ENCODE assay signal across 8 mouse cellular contexts in the genomic region with DNA sequence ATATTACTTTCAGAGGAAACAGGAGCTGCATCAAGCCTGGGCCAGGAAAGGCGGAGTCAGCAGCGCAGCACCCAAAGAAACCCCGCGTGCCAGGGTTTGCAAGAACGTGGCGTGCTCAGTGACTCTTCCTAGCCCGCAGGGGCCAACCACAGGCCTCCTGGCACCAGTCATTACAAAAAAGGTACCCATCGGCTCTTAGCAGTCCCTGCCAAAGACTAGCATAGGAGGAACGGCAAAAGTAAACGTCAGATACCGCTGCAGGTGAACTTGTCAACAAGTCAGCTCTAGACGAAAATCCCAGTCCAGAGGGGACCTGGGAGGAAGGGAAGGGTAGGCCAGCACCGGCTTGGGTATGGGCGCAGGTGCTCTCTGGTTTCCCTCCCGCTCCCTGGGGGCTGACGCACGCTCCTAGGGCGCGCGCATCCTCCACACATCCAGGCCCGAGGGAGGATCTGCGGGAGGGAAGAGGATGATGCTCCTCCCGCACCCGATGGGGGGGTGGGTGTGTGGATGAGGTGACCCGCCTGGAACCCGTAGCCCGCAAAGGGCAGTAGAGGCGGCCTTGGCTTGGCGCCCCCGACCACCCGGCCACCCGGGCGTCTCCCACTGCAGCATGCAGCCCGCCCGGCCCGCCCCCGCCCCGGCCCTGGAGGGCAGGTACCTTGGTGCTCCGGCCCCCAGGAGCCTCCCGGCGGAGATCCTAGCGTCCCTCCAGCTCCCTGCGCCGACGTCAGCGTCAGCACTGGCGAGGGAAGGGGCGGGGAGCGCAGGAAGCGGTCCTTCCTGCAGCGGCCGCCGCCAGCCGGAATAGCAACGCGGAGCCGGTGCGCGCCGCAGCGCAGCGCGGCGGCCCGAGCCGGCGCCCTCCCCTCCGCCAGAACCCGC. TPM values are rescaled to one million over a fixed set of nuclear protein-coding genes. Genes with fewer than 3 reads are reported as not detected.
DNase-seq lines count a peak whose midpoint lies in the region; ATAC-seq and TF ChIP-seq lines count a peak whose summit lies in the region.

No protein-coding gene starts in this region.

- peaks cover 10% of the 10 kb centered on the region for H3K4me1 ChIP-seq in E14TG2a.4 (replicated peaks; ENCODE audit: low read depth, low read length)
- 0 out of 2 replicates have a peak, but pooled peaks cover 2% of the 10 kb centered on the region for H3K4me1 ChIP-seq in forebrain, embryonic 11.5 days (replicated peaks; ENCODE audit: control insufficient read depth, insufficient read depth, low read length)
- no peaks in the 10 kb centered on the region for H3K4me1 ChIP-seq in heart, embryonic 16.5 days (ENCODE audit: control insufficient read depth, insufficient read depth, low read length)
- no peaks in the 10 kb centered on the region for H3K4me1 ChIP-seq in liver, embryonic 11.5 days (replicated peaks; ENCODE audit: control insufficient read depth, insufficient read depth, low read length)

- ATAC-seq in forebrain, embryonic 11.5 days (replicated peaks; ENCODE audit: low FRiP score), result peak; percentile 90
- ATAC-seq in heart, embryonic 16.5 days (replicated peaks; ENCODE audit: extremely low read depth, insufficient read depth, low FRiP score), result peak; percentile 88
- ATAC-seq in liver, embryonic 11.5 days (replicated peaks; ENCODE audit: low FRiP score), result peak; percentile 65

- peak overlapping the region; percentile 75 for H3K9ac ChIP-seq in forebrain, embryonic 11.5 days (ENCODE audit: low read length)
- peak overlapping the region; percentile 78 for H3K9ac ChIP-seq in heart, embryonic 16.5 days (ENCODE audit: low read length)
- H3K9ac ChIP-seq in liver, embryonic 11.5 days (ENCODE audit: low read depth, low read length), result peak overlapping the region; percentile 55

- peak overlapping the region; percentile 1 for H3ac ChIP-seq in myocyte (ENCODE audit: control insufficient read depth, insufficient read length)

- no peaks in the 10 kb centered on the region for H3K36me3 ChIP-seq in E14TG2a.4 (ENCODE audit: insufficient read depth, low read length)
- no peaks in the 10 kb centered on the region for H3K36me3 ChIP-seq in forebrain, embryonic 11.5 days (ENCODE audit: control insufficient read depth, insufficient read depth, low read length)
- H3K36me3 ChIP-seq in heart, embryonic 16.5 days (ENCODE audit: control insufficient read depth, insufficient read depth), result no peaks in the 10 kb centered on the region
- H3K36me3 ChIP-seq in liver, embryonic 11.5 days (ENCODE audit: control insufficient read depth, insufficient read depth, low read length), result no peaks in the 10 kb centered on the region
- no peaks in the 10 kb centered on the region for H3K36me3 ChIP-seq in myocyte (ENCODE audit: control insufficient read depth, insufficient read depth)

- H3K4me2 ChIP-seq in forebrain, embryonic 11.5 days (ENCODE audit: low read depth, low read length, severe bottlenecking), result peak overlapping the region; percentile 95
- H3K4me2 ChIP-seq in heart, embryonic 16.5 days (ENCODE audit: low read depth, low read length), result peak overlapping the region; percentile 97
- peak overlapping the region; percentile 89 for H3K4me2 ChIP-seq in liver, embryonic 11.5 days
- H3K4me2 ChIP-seq in myocyte (ENCODE audit: low read depth), result peak overlapping the region; percentile 96

- peak overlapping the region; percentile 84 for H3K4me3 ChIP-seq in E14TG2a.4 (replicated peaks; ENCODE audit: low read length)
- peak overlapping the region; percentile 78 for H3K4me3 ChIP-seq in forebrain, embryonic 11.5 days (ENCODE audit: low read depth, low read length)
- peak overlapping the region; percentile 74 for H3K4me3 ChIP-seq in heart, embryonic 16.5 days (ENCODE audit: low read length)
- peak overlapping the region; percentile 70 for H3K4me3 ChIP-seq in liver, embryonic 11.5 days (ENCODE audit: low read depth, low read length)
- peak overlapping the region; percentile 34 for H3K4me3 ChIP-seq in myocyte

- no peaks in the 10 kb centered on the region for H3K79me2 ChIP-seq in myocyte (ENCODE audit: control insufficient read depth, insufficient read depth)

- H3K9me3 ChIP-seq in E14TG2a.4 (ENCODE audit: low read length), result 0 out of 2 replicates have a peak, but pooled peaks cover 10% of the 10 kb centered on the region
- no peaks in the 10 kb centered on the region for H3K9me3 ChIP-seq in forebrain, embryonic 11.5 days (ENCODE audit: control insufficient read depth, low read length)
- H3K9me3 ChIP-seq in heart, embryonic 16.5 days (replicated peaks; ENCODE audit: control insufficient read depth, low read length), result no peaks in the 10 kb centered on the region
- H3K9me3 ChIP-seq in liver, embryonic 11.5 days (ENCODE audit: control insufficient read depth, low read length), result no peaks in the 10 kb centered on the region

- H3K27ac ChIP-seq in forebrain, embryonic 11.5 days (ENCODE audit: low read depth, low read length), result no peak overlapping the region
- peak overlapping the region; percentile 47 for H3K27ac ChIP-seq in heart, embryonic 16.5 days (ENCODE audit: low read length)
- H3K27ac ChIP-seq in liver, embryonic 11.5 days (ENCODE audit: low read depth, low read length), result peak overlapping the region; percentile 32; the same call in 1 of the 2 replicates

- DNase-seq in brain, adult 2 months (ENCODE audit: low read depth, low spot score), result peak; percentile 89
- DNase-seq in forebrain, embryonic 11.5 days (ENCODE audit: low spot score), result peak; percentile 83
- peak; percentile 78 for DNase-seq in kidney, postnatal 14 days
- peak; percentile 59 for DNase-seq in liver, embryonic 11.5 days (ENCODE audit: low spot score)
- peak; percentile 58 for DNase-seq in testis, postnatal 14 days (ENCODE audit: low spot score)

- peak; percentile 41 for TF ChIP-seq POLR2A in myocyte (IDR thresholded peaks at IDR 0.05; ENCODE audit: insufficient read length, low read depth)

- 2% methylated on average over 66 of the region's 69 CpGs for WGBS in forebrain, embryonic 11.5 days
- WGBS in heart, embryonic 16.5 days, result under 1% methylated on average over 65 of the region's 69 CpGs
- WGBS in liver, embryonic 11.5 days, result 1% methylated on average over 68 of the region's 69 CpGs

- TF ChIP-seq CTCF in E14TG2a.4 (conservative IDR thresholded peaks at IDR 0.05; ENCODE audit: low read length), result no peak

- H3K27me3 ChIP-seq in E14TG2a.4 (ENCODE audit: insufficient read depth, low read length) (peaks cover 34% of the 10 kb centered on the region), myocyte (ENCODE audit: control insufficient read depth, insufficient read depth, insufficient read length) (no peaks in the 10 kb centered on the region)
- H3K27me3 ChIP-seq in forebrain, embryonic 11.5 days (ENCODE audit: control insufficient read depth, insufficient read depth, low read length), result peaks cover 6% of the 10 kb centered on the region; the same call in 1 of the 2 replicates
- no peaks in the 10 kb centered on the region for H3K27me3 ChIP-seq in heart, embryonic 16.5 days (ENCODE audit: control insufficient read depth, insufficient read depth, low read length)
- H3K27me3 ChIP-seq in liver, embryonic 11.5 days (replicated peaks; ENCODE audit: control insufficient read depth, insufficient read depth, low read length), result peaks cover 19% of the 10 kb centered on the region

TF ChIP-seq in myocyte, 11 proteins besides CTCF, POLR2A, EP300 and RAD21:
- TF ChIP-seq REST (IDR thresholded peaks at IDR 0.05; ENCODE audit: insufficient read depth, insufficient read length) (no peak), TCF12 (IDR thresholded peaks at IDR 0.05; ENCODE audit: insufficient read depth, poor library complexity, severe bottlenecking) (no peak), MAX (IDR thresholded peaks at IDR 0.05; ENCODE audit: low read depth) (no peak), MYOD1 (IDR thresholded peaks at IDR 0.05; ENCODE audit: control insufficient read depth in 1 of 3, insufficient read length in 2 of 3, low read depth in 2 of 3) (no peak), USF1 (IDR thresholded peaks at IDR 0.05; ENCODE audit: low read depth) (no peak), CEBPB (IDR thresholded peaks at IDR 0.05; ENCODE audit: insufficient read depth, poor library complexity, severe bottlenecking) (no peak), POLR2AphosphoS2 (IDR thresholded peaks at IDR 0.05; ENCODE audit: insufficient read length, low read depth) (no peak), MYOG (IDR thresholded peaks at IDR 0.05; ENCODE audit: control insufficient read depth in 1 of 3, insufficient read depth in 1 of 3, insufficient read length in 2 of 3, low read depth in 2 of 3) (no peak), E2F4 (IDR thresholded peaks at IDR 0.05; ENCODE audit: insufficient read depth) (no peak), TCF3 (IDR thresholded peaks at IDR 0.05; ENCODE audit: insufficient read length, low read depth) (no peak), SRF (IDR thresholded peaks at IDR 0.05; ENCODE audit: control insufficient read depth, insufficient read length, low read depth) (no peak)

RNA-seq across cellular contexts. Expression of a gene that starts 0.6 kb away (rescaled TPM):
- 11.6 and 13.2 TPM in 2 replicates for polyA plus RNA-seq in forebrain, embryonic 11.5 days (2014; fragmentation: Nextera tagmentation; extraction: Ambion mirVana)
- polyA plus RNA-seq in heart, embryonic 16.5 days (2015; fragmentation: Nextera tagmentation; extraction: Ambion mirVana), result 20.0 and 23.5 TPM in 2 replicates
- 13.2 and 14.5 TPM in 2 replicates for polyA plus RNA-seq in liver, embryonic 11.5 days (2014; fragmentation: Nextera tagmentation; extraction: Ambion mirVana)
- polyA plus RNA-seq in myocyte (2012; fragmentation: generic; extraction: Trizol), result 6.0 TPM

Comparison
In these comparisons a context has a peak if more than half of its experiments do, and no peak if none do; other contexts are left out.
1. H3K4me3 ChIP-seq: peak in every context shown above with its lines; median percentile 84 in E14TG2a.4; 78 in forebrain, embryonic 11.5 days; 74 in heart, embryonic 16.5 days; 70 in liver, embryonic 11.5 days; 34 in myocyte.